Mouse (Mus musculus) lung, adult 2 months (tissue): ENCODE data around the gene Rnf187.
A peak's percentile ranks its signal among the peaks of the same experiment; 100 is the strongest.

Experiments used
- CTCF ChIP-seq: fragments of 200-500 bp; IDR thresholded peaks from 2 replicates; pipeline ENCODE4 v1.5.1; 2011; ENCODE audit warnings: mild to moderate bottlenecking, low read length, control low read depth; ENCODE audit not compliant: insufficient read depth
- POLR2A ChIP-seq: fragments of 200-500 bp; IDR thresholded peaks from 2 replicates; pipeline ENCODE4 v1.6.1; 2011; ENCODE audit warnings: low read depth, mild to moderate bottlenecking, control low read depth, low read length, borderline replicate concordance; ENCODE audit errors: extremely low read depth

GRCm38 (mm10) chr11:58903511-58904409 is 35.0 kb downstream of the Rnf187 start, which contains the start of gene Zfp39:
- TF ChIP-seq CTCF, result no peak
- peak; percentile 87 for TF ChIP-seq POLR2A
